Mouse (Mus musculus): Measurements from ENCODE around the gene Plcd1.

- TF ChIP-seq EP300 (IDR thresholded peaks at IDR 0.05; ENCODE audit: low read depth) (no peak), CTCF (IDR thresholded peaks at IDR 0.05; ENCODE audit: low read depth) (no peak)
Measured at GRCm38 (mm10) chr9:119028226-119029195, 64.8 kb downstream of the Plcd1 start.

Data from heart, postnatal 0 days (tissue).